Mouse (Mus musculus) lung, postnatal 14 days (tissue): Measurements from ENCODE around the gene Gjb3.

Experiments
- DNase-seq: peaks from one replicate; pipeline ENCODE4 v3.0.0; 2021

Gene Gjb3

GRCm38 (mm10) chr4:127334870-127335504 lies 4.3 kb upstream of the Gjb3 start:
- no peak for DNase-seq

GRCm38 (mm10) chr4:127331171-127331570 lies 527 bp upstream of the Gjb3 start:
- no peak for DNase-seq

DNA sequence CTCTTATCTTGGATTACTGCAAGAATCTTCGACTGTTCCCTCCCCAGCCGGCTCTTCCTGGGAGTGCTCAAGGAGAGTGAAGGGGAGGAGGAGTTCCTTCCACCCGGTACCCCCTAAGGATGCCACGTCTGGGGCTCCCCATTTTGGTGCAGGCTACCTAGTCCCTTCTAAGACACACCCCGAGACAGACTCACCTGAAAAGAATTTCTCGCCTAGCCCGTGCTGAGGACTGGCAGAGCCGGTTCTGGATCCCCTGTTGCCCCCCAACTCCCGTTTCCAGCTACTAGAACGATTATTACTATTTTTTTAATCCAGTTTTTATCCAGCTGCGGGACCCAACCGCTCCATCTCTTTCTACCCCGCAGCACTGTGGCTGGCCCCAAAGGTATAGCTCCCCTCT lies 893 bp downstream of the Gjb3 start:
- no peak for DNase-seq

DNA sequence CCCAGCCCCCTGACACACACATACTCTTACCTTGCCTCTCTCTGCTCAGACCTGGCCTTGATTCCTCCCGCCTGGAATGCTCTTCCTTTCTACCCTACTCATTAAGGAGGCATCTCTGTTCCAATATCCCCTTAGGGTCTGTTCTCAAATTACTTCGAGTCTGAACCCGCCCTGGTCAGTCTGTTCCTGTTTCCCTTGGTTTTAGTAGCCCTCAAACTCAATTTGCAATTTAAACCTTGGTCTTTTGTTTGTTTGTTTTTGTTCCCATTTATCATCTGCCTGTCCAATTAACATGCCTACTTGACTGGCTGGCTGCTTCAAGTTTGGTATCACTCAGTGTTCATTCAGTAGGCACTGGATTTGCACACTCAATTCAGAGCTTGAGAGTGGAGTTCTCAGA lies 1.6 kb downstream of the Gjb3 start:
- DNase-seq, result no peak

GRCm38 (mm10) chr4:127328378-127328777 lies 2.3 kb downstream of the Gjb3 start:
- no peak for DNase-seq

DNA sequence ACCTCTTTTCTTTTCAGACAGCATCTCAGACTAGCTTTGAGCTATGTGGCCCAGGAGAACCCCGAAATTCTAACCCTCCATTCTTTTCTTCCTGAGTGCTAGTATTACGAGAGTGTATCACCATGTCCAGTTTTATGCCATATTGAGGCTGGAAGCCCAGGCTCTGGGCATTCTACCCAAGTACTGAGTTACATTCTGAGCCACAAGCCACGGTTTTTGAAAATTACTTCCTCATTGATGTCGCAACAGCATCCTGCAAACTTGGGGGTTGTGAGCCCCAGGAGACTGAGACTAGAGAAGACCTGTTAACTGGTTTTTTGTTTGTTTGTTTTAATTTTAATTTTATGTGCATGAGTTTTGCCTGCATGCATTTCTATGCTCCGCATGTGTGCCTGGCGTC lies 2.9 kb downstream of the Gjb3 start:
- DNase-seq, result no peak

- DNase-seq, result no peak
Measured at GRCm38 (mm10) chr4:127327258-127327657, 3.4 kb downstream of the Gjb3 start.

DNA sequence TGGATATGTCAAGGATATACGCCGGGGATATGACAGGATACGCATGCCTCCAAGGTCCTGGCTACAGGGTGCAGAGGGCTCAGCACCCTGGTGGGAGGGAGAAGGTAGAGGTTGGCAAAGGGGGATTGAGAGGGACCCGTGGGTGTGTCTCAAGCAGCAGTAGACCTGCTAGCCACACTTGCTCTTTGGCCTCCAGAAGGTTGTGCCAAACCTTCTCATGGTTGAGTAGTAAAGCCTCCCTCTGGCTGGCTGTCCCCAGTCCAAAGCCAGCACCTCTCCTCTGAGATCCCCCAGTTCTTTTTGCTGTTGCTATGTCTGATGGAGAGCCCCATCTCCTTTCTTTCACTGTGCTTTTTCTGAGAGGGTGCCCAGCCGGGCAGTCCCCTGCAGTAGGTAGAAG lies 5.4 kb downstream of the Gjb3 start:
- DNase-seq, result no peak

DNA sequence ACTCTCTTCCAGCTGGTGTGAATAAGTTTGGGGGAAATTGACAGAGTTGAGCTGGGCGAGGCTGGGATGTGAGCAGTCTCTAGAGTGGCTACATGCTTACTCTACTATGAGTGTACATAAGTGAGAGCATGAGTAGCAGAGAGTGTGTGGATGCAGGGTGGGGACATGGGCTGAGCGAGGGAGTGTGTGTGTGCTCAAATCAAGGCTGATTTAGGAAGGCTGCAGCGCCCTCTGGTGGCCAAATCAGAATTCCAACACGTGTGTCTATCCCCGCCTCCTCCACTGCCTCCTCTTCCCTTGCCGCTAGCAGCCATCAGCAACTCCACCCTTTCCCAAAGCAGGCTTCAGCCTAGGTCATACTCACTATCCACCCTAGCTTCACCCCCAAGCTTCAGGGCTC lies 5.9 kb downstream of the Gjb3 start:
- DNase-seq, result peak; percentile 88

GRCm38 (mm10) chr4:127324296-127324695 lies 6.3 kb downstream of the Gjb3 start:
- no peak for DNase-seq

- DNase-seq, result no peak
Measured at GRCm38 (mm10) chr4:127323651-127324050, 7.0 kb downstream of the Gjb3 start.

DNA sequence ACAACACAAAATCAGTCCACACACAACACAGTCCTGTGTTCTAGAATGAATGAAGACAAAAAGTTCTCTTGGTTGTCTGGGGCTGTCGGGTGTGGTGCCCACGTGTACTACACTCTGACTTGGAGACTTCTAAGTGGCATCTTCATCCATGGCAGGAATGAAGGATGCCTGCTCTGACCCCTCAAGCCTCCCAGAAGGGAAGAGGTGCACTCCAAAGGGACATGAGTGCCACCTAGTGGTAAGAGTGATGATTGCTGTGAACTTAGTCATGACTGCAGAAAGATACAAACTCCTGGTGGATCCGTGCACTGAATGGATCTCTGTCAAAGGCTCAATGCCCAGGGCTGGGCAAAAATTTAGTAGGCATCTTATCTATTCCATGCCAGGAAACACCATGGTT lies 11.0 kb downstream of the Gjb3 start:
- peak; percentile 87 for DNase-seq

GRCm38 (mm10) chr4:127317143-127317542 lies 13.5 kb downstream of the Gjb3 start:
- no peak for DNase-seq

DNA sequence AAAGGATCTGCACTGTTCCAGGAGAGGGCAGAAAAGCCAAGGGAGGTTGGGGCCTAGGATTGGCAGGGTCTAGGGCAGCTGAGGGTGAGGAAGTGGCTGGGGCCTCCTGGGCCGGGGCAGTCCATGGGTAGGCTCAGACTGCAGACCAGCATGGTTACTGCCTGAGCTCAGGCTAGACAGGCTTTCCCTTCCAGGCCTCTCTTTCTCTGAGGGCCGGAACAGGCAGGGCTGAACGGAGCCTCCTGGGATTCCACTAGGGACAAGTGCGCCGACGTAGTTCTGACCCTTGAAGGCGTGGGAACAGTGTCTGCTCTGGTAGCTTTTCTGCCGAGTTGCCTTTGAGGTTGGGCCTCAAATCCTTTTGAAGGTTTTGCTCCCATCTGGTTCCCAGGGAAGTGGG lies 14.9 kb downstream of the Gjb3 start:
- no peak for DNase-seq

GRCm38 (mm10) chr4:127314585-127314984 lies 16.1 kb downstream of the Gjb3 start:
- DNase-seq, result no peak

DNA sequence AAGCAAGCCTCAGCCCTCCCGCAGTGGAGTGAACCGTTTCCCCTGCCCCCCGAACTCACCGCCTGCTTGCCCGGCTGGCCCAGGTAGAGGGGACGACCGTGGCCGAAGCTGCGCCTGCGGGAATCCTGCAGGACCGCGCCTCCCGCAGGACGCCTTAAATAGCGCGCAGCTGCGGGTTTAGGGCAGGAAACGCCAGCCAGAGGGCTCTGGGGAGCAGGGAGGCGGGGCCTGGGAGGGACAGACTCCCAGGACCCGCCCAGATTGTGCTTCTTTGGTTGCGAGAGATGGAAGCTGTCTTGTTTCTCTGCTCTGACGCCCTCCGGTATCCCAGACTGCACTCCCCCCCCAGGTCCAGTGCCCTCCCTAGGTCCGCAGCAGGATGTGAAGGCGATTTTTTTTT lies 16.8 kb downstream of the Gjb3 start, which contains the start of gene Gja4:
TSS of gene Gja4 (minus strand) at position 179 of the 400 bp plus-strand sequence.
- peak; percentile 86 for DNase-seq

DNA sequence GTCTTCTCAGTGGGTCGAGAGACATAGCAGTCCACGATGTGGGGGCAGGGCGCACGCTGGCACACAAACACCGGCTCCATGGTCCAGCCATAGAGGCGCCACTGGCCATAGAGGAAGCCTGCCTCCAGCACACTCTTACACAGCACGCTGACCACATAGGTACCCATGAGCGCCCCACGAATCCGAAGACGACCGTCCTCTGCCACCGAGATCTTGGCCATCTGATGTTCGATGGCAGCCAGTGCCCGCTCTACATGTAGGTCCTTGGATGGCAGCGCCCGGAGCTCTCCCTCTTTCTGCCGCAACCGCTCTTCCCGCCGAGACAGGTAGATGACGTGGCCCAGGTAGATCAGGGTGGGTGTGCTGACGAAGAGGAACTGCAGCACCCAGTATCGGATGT lies 18.3 kb downstream of the Gjb3 start:
- no peak for DNase-seq

DNA sequence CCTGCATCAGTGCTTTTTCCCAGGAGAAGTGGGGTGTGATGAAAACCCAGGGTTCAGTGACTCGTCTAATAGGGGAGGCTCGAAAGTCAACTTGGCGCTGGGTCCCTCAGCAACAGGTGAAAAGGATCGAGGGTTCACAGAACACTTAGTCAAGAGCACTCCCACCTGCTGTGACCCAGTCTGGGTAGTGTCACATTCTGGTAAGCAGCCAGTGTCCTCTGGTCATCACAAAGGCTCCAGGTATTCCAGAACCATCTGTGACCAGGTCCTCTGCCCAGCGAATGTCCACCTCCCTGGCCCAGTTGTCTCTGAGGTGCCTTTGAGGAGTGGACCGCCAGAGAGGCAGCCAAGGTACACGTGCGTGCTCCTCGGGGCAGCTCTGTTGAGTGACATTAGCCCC lies 19.1 kb downstream of the Gjb3 start:
- no peak for DNase-seq

DNA sequence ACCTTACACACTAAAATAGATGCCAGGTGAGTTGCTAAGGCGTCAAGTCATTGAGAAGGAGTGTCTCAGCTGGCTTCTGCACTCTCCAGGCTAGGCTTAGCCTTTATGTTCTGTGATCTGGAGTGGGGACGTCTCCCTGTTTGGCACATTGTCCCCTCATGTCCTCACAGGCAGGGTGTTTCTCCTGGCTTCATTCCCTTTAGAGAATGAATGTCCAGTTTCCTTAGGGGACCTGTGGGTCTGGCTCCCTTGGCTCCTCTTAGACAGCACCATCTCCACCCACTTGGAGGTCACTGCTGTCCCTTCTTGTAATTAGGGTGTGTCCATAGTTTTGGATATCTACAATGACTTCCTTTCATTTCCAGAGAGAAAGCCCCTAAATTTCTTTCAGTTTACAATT lies 23.7 kb downstream of the Gjb3 start:
- DNase-seq, result no peak

DNA sequence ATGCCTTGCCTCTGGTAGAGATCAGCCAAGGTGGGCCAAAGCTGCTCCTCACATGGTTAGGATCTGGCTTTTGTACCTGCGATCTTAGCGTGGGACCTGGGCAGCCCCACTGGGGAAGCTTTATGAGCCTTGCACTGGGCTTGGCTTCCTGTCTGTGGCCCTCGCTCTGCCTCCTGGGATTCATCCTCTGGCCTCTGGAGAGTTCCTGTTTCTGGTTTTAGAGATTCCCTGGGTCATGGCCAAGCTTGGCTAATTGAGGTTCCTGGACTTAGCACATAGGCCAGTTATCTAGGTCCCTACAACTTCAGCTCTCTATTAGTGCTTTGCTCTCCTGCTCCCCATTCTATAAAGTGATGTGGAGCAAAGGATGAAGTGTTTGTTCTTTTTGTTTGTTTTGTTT lies 26.8 kb downstream of the Gjb3 start:
- no peak for DNase-seq

DNA sequence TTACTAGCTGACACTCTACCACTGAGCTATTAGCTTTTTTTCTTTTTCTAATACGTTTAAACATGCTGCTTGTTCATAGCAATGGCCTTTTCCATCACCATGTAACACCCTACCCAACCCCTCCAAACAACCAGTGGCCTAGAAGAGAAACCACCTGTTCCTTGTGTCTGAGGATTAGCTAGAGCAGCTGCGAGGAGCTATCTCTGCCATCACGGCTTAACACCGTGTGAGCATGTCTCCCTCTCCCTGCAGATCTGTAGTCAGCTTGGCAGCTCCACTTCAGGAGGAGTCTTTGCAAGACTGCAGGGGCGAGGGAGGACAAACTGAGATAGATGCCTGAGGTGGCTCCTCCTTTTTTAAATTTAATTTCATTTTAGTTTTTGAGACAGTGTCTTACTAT lies 30.1 kb downstream of the Gjb3 start:
- no peak for DNase-seq

- no peak for DNase-seq
Measured at GRCm38 (mm10) chr4:127292631-127293030, 38.0 kb downstream of the Gjb3 start.

GRCm38 (mm10) chr4:127289039-127289548 lies 41.5 kb downstream of the Gjb3 start:
- DNase-seq, result no peak

- DNase-seq, result no peak
Measured at GRCm38 (mm10) chr4:127286907-127287306, 43.7 kb downstream of the Gjb3 start.

- DNase-seq, result no peak
Measured at GRCm38 (mm10) chr4:127279241-127279640, 51.4 kb downstream of the Gjb3 start.
